Mouse (Mus musculus) c-Kit-positive CD71-positive TER-119-positive erythroid progenitor cells, embryonic 14.5 days (primary cell): ENCODE measurements around the gene Eif1ax.
A peak's percentile ranks its signal among the peaks of the same experiment; 100 is the strongest.
"Not testable (repeated sequence)": the region's sequence is repeated elsewhere in the genome, so short reads cannot be mapped to it uniquely, and the experiment has no call there.

Experiments
- DNase-seq: peaks from one replicate; pipeline ENCODE4 v3.0.0-alpha.2; 2013; ENCODE audit warnings: low spot score

Eif1ax gene

DNA sequence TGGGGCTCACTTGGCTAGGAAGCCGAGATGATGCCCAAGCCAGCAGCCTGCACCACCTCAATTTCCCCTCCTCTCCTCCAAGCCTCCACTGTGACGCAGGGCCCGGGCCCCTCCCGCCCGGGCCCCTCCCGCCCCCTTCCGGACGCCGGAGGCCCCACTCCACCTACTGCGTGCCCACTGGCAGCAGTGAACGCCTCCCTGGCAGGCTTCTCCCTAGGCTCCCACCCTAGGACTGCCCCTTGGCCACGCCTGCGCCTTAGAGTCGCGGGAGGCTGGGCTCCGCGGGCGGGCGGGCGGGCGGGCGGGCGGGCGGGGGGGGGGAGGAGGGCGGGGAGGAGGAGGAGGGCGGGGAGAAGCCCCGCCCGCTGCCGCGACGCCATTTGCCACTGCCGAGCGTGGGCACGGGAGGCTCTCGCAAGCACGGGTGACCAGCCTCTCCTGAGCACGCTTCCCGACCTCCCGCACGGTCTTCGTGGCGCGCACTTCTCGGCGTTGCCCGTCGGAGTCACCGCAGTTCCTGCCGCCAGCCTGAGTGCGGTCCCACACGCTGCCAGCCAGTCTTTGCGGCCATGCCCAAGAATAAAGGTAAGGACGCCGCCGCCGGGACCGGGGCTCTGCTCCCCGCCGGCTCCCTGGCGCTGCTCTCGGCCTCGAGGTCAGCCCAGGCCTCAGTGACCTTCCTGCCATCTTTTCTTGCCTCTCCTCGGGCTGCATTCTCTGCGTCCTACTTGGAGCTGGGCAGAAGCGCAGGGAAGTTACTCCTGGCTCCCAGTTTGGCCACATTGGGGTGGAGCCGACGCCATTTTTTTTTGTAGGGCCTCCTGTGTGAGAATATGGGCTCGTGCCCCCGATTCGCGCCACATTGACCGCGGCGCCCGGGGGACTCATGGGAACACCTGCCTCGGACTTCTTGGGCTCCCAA is at the start of gene Eif1ax:
Gene Eif1ax, plus strand, starts transcription at position 348 of the 922 bp plus-strand sequence.
- peak; percentile 76 for DNase-seq

DNA sequence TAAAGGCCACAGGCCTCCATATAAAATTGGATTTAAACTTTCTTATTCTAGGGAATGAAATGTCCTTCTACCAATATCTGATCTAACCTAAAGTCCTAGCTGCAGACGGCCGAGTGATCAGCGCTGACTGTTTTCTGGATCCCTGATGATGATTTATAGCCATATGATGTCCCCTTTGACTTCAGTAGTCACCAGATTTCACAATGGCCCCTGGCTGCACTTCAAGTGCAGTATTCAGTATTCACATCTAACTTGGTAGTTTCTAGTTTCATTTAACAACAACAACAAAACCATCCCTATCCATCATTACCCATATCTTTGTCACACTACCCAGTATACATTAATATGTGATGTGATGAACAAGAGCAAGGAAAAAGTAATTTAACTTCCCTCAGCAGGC is 7.5 kb upstream of the Eif1ax start:
- DNase-seq: no peak

DNA sequence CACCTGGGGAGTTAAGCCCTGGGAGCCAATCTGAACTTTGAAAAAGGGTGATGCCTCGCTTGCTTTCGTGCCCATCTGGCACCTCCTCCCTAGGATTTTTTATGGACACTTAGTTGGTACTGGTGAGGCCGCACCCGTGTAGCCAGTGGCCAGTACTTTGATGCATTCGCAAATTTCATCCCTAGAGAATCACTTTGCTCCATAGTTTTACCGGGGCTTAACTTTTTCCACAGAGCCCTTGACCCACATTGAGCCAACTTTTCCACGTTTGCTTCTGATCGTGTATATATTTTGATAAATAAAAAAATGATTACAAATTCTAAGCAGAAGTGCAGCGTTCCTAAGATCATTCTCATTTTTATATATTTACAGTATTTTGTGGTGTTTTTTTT is 771 bp downstream of the Eif1ax start:
- DNase-seq: no peak

DNA sequence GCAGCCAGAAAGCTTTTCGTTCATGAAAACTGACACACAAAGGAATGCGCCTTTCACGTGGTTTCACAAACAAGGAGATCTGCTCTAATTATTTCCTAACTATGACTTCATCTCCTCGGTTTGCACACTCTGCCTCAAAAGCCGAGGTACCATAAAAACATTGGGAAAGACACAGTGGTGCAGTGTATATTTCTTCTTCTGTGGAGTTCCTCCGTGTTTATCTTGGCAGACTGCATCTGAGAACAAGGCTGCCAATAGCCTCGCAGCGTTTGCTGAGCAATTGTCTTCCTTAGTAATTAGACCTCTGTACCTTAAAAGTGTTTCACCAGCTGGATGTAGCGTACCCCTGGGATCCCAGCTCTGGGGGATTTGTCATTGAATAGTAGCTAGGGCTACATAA is 15.1 kb downstream of the Eif1ax start:
- DNase-seq: no peak

DNA sequence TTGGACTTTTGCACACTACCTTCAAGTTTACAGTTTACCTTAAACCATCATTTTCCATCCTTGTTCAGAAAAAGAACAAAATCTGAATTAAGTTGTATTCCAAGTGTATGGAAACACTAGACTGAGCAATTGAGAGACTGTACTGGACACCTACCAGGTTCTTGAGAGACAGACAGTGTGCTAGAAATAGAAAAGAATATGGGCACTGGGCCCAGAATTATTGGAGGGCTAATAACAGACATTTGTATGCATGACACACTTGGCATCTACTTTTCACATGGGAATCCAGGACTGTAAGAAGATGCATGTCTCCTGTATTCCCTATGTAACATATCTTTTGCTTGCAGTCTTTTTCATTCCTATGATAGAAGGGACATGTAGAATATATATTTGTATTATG is 17.0 kb downstream of the Eif1ax start:
- DNase-seq: no peak

DNA sequence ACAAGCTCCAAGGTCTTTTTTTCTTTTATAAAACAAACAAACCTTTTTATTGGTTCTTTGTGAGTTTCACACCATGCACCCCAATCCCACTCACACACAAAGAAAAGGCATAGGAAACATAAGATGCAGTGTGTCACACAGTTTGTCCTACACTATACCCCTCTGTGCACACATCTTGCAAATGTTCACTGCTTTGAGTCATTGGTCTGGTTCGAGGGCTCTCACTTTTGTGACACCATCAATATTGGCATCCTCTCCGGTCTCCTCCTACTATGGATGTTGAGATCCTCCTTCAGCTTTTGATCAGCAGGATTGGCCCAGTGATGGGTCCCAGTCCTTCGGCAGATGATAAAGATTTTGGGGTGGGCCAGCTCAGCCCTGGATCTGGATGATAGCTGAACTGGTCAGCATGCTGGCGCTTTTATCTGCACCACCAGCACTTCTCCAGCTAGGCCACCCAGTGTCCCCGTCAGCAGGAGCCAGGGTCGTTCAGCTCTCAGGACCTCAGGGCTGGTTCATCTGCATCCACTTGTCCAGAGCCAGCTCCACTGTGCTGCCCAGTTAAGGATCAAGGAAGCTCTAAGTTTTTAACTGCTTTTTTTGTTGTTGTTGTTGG is 18.5 kb downstream of the Eif1ax start:
- no peak for DNase-seq

DNA sequence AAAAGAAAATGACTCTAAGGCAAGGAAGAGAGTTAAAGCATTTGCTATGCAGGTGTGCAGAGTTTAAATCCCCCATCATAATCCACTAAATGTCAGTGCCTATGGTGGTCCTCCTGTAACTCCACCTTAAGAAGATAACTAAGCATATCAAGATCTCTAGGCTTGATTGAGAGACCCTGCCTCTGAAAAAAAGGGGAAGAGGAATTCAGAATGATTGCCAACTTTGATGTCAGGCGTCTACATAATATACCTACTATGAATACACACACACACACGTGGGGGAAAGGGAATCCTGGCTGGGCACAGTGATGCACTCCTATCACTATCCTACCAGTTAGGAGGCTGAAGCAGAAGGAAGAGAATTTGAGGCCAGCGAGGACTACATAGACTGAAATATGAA is 19.3 kb downstream of the Eif1ax start:
- DNase-seq: no peak

DNA sequence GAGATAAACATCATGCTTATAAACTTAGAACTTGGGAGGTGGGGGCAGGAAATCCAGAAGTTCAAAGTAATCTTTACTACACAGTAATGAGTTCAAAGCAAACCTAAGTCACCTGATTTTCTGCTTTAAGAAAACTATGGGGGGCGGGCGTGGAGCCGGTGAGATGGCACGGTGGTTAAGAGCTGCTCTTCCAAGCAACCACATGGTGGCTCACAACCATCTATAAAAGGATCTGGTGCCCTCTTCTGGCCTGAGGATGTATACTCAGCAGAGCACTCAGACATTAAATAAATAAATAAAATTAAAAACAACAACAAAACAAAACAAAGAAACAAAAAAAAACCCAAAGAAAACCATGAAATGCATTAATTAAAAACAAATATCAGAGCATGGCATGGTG is 37.3 kb downstream of the Eif1ax start:
- DNase-seq: peak; percentile 15

DNA sequence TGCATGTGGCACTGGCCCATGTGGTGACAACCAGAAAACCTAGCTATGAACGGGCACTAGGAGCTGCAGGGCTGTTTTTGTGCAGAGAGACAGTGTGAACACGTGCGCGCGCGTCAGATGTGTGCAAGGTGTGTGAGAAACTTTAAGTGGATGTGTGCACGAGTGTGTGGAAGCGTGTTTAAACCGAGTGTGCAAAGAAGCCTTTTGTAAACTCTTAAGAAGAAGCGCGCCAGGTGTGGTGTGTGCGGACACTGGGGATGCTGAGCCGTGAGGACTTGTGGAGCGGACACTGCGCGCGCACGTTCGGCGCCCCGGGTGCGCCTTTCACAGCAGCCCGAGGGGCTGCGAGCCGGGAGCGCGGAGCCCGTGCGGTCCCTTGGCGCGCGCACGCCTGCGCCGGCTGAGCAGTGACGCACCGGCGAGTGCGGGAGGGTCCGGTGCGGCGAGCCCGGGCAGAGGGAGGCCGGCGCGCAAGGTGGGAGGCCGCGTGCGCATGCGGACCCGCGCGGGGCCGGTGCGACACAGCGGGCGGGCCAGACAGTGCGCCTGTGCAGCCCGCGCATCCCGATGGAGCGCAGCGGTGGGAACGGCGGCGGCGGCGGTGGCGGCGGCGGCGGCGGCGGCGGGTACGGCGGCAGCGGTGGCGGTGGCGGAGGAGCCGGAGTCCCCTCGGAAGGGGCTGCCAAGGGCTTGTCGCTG is 42.3 kb downstream of the Eif1ax start, which contains the start of gene Map7d2:
Gene Map7d2, plus strand, starts transcription at position 443 of the 699 bp plus-strand sequence.
- DNase-seq: no peak

DNA sequence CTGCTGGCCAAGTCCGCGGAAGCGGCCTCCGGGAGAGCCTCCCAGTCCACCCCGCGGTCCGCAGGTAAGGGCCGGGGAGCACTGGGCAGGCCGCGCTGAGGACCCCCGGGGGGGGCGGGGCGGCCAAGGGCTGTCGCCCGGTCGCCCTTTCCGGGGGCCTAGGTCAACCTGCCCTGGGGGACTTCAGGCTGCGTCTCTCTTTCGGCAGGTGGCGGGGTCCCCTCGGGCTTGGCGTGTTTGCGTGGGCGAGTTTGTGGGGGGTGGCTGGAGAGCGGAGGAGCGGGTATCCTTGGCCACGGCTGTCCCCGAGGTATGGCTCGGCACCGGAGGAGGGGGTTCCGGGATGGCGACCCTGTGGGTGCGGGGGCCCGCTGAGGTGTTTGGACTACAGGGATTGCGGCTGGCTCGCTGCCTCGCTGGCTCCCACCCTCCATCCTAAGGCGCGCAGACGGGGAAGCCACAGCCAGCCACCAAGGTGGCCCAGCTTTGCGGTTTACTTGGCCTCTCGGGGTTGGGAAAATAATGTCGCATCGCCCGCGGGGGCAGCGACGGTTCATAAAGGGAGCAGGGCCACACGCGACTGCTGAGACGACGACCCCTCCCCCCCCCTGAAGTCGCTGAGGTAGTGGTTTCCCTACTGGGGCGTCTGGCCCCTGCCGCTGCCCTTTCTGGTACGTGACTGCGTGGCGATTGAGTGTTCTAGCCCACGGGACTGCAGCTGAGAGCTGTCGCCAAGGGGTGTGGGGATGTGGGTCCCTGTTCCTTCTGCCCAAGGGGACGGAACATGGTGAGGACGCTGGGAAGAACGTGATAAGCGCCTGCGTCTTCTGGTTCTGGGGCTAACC is 43.1 kb downstream of the Eif1ax start:
- DNase-seq: no peak

DNA sequence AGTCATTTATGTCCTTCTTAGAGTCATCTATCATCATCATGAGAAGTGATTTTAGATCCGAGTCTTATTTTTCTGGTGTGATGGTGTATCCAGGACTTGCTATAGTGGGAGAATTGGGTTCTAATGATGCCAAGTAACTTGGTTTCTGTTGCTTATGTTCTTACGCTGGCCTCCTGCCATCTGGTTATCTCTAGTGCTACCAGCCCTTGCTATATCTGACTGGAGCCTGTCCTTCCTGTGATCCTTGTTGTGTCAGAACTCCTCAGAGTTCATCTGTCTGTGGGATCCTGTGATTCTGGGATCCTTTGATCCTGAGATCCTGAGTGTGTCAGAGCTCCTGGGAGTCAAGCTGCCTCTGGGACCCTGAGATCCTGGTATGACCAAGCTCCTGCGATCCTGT is 58.5 kb downstream of the Eif1ax start:
- not testable (repeated sequence) for DNase-seq
